Mouse (Mus musculus) myocyte (in vitro differentiated cells): Measurements from ENCODE around the gene Tgfb1i1.

Source experiments
- CEBPB ChIP-seq: IDR thresholded peaks from 2 replicates; pipeline ENCODE4 v1.6.1; 2011; ENCODE audit warnings: mild to moderate bottlenecking, moderate library complexity; ENCODE audit not compliant: poor library complexity, insufficient read depth, severe bottlenecking
- E2F4 ChIP-seq: IDR thresholded peaks from one replicate; pipeline ENCODE4 v1.6.1; 2011; ENCODE audit warnings: mild to moderate bottlenecking, control low read depth, moderate library complexity; ENCODE audit not compliant: insufficient read depth
- POLR2A ChIP-seq: IDR thresholded peaks from one replicate; pipeline ENCODE4 v1.6.1; 2011; ENCODE audit warnings: low read depth, mild to moderate bottlenecking, control low read depth, moderate library complexity; ENCODE audit not compliant: insufficient read length

DNA sequence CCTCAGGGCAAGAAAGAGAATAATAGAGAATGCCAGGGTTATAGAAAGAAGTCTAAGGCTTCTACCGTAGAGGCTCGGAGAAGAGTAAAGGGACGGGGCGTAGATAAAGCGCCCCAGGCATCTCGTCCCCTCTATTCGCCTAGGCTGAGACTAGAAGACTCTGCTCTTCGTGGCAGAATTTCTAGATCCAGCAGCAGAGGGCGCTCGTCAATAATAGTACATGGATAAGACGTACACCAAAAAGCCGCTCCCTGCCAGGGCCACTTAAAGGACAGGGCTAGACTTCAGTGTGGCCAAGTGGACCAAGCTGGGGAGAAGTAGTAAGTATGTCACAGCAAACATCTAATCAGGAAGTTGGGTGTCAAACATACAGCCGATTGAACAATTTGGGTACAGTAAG is 831 bp downstream of the Tgfb1i1 start:
- TF ChIP-seq CEBPB (no peak), POLR2A (no peak), E2F4 (no peak)
